Mouse (Mus musculus) cerebellum, postnatal 25 days (tissue): ENCODE measurements around the gene Grb14.

ENCODE experiments used
- DNase-seq, 2 experiments: peaks; one replicate each; pipeline ENCODE4 v3.0.0; 2021; ENCODE audit warnings: mixed read lengths in 2 of 2

Grb14 gene

DNA sequence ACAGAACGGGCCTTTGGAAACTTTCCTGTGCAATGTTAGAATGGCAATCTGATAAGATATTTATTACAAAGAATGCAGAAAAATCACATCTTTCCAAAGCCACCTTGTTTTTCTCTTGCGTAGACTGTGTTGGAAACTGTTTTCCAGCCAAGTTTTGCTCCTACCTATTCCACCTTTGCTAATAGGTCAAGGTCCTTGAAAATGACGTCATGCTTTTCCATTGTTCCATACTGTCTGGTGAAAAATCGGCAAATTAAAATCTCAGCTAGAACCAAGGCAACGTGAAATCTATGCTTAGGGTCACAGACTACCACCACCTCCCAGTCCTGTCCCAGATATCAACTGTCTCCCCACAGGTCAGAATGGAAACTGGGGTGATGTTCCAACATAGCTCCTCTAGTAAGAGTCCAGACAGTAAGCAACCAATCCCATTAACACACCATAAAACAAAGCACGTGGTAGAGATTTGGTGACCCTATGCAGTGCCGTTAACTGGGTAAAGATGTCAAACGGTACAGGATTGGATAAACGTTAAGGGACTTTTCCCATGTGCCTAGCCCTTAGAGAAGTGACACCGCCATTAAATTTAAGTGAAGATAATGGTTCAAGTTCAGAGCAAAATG, 50.9 kb downstream of the Grb14 start:
- DNase-seq: no peak

DNA sequence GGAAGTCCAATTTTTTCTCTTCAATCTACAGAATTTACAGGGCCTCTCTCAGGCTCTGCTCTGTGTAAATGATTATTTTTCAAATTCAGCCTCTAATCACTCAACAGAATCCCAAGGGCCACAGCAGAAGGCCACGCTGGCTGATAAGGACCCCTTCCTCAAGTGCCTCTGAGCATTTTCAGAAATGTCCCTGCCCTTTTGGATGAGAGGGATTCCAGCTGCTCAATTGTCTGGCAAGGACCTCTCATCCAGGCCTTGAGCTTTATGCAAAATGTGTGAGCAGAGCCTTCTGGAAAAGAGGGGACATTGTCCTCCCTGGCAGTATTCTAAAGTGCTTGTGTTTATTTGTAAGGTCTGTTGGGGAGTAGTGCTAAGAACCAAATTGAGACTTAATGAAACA, 51.7 kb downstream of the Grb14 start:
- no peak for DNase-seq

DNA sequence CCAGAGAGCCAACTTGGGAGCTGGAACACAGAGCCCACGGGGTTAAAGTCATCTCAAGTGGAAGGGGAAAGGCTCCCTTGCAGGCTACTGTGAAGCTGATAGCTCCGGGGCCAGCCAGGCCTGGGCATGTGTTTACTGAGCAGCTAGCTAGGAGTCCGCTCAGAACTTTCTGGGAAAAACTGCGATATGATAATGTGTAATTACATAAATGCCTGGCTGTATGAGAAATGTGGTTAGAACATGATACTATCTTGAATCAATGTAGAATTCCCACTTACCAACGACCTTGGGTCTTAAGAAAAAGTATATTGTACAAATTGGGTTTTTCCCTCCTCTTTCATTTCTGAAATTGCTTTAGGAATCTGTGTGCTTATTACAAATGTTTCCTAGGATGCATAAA, 53.0 kb downstream of the Grb14 start:
- DNase-seq: no peak

DNA sequence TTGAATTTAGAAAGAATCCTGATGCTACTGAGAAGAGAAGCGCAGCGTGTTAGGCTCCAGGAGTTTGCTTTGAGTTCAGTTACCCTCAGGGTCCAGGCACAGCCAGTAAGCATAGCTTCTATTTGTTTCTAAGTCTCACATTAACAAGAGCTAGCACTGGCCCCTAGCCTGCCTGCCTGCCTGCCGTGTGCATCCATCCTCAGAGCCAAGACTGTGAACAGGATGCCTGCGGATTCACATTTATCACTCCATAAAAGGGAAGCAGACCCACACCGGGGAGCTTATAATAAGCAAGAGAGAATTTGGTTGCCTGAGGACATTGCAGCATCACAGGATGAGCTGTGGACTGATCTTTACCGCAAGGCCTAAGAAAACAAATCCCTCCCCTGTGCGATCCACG, 53.8 kb downstream of the Grb14 start:
- peak in 1 of 2 experiments; percentile 11 for DNase-seq

DNA sequence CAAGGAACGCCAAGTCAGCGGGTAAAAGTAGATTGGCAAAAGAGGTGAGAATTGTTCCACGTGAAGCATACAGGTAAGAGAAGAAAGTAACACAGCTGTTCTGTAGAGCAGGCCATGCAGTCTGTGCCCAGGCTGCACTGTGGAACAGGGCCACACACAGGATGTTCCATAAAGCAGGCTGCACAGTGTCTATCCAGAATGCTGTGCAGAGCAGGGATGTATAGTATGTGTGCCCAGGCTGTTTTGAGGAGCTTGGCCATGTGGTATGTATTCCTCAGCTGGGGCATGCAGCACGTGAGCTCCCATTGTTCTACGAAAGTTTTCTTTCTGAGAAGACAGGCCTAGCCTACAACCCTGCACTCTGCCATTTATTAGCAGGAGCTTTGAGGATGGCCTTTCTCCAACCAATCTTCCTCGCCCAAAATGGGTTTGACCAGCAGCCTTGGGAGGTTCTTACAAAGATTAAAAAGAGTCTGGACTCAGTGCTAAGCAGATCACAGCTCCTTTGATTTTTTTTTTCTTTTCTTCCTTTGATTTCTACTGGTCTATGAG, 57.8 kb downstream of the Grb14 start:
- peak in 1 of 2 experiments; percentile 7 for DNase-seq

DNA sequence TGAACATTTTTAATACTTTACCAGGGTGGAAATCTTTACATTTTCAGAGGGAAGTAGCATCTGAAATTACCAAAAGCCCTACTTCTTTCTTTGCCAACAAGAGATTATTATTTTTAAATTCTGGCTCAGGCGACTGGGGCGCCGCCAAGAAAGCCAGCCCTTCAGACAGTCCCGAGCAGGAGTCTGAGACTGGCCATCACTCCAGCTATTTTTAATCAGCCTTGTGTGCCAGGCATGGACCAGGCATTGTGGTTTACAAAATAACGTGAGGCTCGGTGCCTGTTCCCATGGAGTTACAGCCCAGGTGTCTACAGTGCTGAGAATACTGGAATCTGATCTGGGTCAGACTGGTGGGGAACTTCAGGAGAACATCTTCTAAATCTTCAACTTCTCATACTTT, 58.5 kb downstream of the Grb14 start:
- DNase-seq: peak; percentile 61 to 76

DNA sequence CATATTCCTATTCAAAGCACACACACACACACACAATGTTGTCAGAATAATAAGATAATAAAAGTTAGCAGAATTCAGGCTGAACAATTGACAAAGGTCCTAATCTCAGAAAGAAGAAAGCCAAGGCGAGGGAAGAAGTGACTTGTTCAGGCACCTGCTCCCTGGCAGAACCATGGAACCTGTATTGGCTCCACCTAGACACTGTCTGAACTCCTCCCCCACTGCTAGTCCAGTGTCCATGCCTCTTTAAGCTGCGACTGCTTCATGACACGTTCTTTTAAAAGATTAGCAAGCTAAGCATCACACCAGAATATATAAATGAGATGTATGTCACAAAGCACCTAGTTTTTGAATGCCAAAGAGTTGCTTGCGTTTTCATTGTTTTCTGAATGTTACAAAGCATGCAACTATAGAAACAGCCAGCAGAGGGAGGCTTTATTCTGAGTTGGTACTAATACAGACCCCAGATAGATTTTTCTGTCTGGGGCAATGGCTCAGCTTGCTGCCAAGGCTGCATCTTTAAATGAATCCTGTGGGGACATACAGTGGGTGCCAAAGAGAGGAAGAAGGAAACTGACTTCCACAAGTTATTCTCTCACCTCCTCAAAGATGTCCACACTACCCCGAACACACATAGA, 59.4 kb downstream of the Grb14 start:
- DNase-seq: peak in 1 of 2 experiments; percentile 49

DNA sequence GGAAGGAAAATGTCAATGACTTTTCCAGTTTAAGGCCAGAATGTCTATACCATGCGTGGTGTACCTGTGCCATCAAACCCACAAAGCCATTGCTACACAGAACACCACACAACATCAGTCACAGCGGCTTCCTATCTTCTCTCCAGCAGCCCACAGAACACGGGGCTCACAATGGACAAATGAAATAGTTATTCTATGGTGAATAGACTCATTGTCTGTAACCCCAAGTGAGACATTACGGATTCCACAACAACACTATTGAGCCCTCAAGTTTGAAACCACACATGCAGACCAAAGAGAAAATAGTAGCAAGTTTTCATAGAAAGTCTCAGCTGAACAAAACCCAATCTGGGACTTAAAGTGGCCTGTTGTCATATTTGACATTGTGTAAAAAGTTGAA, 62.6 kb downstream of the Grb14 start:
- DNase-seq: no peak

DNA sequence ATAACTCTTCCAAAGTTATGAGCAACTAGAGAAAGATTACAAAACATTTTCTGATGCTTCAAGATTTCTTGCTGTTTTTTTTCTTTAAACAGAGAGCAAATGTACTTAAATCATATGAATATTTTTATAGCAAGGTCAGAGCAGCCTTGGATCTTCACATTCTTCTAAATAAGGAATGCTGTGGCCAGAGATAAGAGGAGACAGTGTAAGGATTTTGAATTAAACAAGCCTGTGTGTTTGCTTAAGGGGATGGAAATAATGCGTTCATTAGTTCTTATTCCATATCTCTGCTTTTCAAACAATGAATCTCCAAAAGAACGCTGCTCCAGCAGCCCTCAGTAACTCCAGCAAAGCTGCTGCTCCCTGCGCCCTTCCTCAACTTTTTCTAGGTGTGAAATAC, 63.4 kb downstream of the Grb14 start:
- DNase-seq: no peak

DNA sequence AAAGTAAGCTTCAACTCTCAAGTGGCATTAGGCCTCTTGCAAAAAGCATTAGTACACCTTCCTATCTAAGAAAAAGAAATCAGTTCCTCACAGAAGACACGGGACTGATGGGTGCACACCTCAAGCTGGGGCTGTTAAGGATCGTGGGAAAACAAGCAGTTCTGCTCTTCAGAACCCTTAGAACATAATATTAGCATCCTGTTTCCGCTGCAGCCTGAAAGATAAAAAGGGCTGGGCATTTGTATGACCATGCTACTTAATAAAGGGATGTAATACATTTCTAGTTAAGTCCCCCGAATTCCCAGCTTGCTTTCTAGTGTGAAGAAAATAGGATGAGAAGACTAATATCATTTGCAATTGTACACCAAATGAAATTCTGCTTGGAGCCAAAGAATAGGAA, 65.1 kb downstream of the Grb14 start:
- no peak for DNase-seq

DNA sequence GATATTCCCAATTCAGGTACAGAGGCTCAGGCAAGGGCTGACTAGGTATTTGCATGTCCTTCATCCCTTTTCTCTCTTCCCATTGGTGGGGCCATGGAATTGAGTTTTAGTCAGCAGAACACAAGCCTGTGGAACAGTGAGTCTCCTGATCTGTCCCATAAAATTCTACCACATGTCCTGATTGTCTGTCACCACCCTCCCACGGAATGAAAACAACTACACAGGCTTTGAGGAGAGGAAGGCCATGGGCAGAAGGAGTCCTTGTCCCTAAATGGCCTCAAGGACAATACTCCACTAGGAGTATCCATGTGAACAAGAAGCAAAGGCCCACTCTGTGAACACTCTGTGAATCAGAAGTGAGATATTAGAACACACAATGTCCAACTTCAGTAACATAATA, 69.3 kb downstream of the Grb14 start:
- no peak for DNase-seq

DNA sequence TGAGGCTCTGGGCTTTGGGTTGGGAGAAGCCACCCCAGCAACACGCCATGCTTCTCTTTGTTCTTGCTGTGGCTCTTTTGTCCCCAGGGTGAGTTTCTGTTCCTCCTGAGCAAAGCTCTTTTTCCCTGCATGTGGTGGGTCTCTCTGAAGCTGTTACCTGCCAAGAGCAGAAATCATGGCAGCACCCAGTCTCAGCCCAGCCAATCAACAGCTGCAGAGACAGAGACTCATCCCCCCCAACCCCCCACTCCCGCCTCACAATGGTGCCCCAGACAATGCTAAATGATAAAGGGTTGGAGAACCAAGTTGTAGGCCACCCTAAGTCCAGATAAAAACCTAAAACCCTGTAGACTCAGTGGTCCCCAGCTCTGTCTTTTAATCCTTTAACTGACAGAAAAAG, 75.6 kb downstream of the Grb14 start:
- no peak for DNase-seq

DNA sequence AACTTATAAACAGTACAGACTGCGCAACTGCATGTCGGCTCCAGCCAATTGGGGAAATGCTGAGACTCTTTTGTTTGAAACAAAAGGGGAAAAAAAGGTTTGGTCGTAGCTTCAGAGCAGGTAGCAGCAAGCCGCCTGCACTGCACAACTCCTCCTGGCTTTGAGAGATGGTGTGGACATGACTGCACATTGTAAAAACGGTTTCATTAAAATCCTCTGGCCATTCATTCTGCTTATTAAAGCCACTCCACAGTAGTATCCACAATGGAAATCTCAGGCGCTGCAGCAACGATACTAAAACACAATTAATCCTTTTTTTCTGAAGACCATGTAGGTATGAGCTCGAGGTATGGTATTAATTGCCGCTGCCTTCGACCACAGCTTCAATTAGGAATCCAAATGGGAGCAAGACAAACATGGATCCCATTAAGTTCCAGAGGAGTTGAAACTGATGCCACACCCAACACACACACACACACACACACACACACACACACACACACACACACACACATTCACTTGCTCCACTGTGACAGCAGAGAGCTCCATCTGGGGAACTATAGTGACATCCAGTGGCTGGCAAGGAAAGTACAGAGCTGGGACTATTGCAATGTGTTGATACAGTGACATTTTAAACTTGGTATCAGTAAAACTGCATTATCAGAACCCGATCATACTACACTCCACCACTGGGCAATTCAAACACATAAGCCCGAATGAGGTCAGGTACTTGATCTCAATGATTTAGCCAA, 76.2 kb downstream of the Grb14 start:
- DNase-seq: peak in 1 of 2 experiments; percentile 33

DNA sequence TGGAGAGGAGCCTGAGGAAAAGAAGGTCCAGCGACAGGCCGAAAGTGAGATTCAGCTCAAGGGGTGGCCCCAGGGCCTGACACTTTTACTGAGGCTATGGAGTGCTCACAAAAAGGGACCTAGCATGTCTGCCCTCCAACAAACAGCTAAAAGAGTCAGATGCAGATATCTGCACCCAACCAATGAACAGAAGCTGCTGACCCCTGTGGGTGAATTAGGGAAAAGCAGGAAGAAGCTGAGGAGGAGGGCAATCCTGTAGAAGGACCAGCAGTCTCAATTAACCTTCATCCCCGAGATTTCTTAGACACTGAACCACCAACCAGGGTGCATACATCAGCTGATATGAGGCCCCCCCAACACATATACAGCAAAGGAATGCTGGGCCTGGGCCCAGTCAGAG, 77.3 kb downstream of the Grb14 start:
- no peak for DNase-seq

DNA sequence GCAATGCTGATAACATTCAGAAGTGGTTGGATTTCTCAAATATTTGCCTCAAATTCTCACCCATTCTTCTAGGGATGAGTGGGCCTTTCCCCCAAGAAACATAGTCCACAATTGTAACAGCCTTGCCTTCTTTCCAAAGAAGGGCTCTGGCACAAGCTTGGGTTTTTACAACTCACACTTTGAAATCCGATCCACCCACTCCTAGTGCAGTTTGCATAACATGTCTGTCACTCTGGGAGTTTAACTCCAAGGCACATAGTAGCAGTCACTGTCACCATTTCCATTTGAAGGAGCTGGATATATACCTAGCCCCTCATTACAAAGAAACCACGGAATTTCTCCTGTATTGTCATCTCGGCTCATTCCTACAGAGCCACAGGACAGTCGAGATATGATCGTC, 103.9 kb downstream of the Grb14 start:
- DNase-seq: no peak

DNA sequence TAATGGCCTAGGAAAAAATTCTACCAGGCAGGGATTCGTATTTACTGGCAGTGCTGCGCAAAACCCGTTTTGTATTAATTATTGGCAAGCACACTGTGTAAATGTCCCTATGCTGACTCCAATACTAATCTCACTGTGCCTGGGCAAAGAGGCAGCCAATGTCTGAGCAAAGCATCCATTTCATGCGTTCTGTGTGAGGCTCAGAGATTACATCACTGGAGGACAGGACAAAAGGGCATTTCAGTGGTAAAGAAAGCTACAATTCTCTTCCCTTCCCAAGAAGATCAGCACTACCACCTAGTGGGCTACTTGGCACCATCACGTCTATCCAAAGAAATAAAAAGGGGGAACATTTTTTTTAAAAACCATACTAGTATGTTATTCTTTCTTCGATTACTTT, 109.3 kb downstream of the Grb14 start:
- DNase-seq: peak in 1 of 2 experiments; percentile 4

DNA sequence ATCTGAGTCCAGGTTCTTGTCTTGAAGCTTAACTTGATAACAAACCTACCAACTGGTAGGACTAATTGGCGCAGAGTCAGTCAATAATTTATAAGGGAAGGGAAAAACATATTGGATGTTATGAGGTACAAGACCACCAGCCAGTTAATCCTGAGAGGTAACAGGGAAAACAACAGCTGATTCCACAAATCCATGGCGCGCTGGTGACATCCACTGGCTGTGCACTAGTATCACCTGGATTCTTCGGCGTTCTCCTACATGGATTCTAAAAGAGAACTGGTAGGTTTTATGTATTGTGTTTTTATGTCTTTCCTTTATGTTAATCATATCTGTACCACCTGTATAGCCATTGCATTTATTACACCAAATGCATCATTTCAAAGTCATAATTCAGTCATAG, 119.9 kb downstream of the Grb14 start:
- peak in 1 of 2 experiments; percentile 9 for DNase-seq

DNA sequence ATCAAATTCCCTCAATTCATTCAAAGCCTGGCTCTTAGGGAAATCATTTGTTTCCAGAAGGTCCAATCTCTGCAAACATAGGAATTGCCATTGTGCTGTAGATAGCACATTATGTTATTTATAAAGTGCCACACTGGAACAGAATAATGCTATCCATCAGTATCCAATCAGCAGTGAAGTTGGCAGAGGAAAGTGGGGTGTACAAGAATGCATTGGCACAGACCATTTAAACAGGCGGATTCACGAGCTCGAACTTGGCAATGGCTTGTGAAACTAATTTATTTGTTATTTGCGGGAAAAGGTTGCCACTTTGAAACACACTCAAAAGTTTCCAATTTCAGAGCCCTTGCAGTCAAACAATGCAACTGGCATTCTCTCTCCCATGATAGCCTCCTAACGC, 126.9 kb downstream of the Grb14 start:
- DNase-seq: no peak

DNA sequence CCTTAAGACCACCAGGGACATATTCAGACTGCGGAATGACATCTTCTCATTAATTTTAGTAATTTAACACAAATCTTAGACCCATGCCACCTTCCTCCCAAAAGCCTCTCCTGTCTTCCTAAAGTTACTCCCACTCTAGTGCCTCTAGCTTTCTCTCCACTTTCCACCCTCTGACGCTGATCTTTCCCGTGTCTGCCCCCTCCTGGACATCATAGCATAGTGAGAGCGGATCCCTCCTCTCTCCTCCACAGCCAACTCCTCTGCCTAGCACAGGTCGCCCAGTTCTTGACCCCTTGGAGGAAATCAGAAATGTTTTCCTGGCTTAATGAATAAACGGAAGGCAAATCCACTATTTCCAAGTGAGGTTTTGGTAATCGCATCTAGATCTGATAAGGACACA, 131.6 kb downstream of the Grb14 start:
- no peak for DNase-seq

DNA sequence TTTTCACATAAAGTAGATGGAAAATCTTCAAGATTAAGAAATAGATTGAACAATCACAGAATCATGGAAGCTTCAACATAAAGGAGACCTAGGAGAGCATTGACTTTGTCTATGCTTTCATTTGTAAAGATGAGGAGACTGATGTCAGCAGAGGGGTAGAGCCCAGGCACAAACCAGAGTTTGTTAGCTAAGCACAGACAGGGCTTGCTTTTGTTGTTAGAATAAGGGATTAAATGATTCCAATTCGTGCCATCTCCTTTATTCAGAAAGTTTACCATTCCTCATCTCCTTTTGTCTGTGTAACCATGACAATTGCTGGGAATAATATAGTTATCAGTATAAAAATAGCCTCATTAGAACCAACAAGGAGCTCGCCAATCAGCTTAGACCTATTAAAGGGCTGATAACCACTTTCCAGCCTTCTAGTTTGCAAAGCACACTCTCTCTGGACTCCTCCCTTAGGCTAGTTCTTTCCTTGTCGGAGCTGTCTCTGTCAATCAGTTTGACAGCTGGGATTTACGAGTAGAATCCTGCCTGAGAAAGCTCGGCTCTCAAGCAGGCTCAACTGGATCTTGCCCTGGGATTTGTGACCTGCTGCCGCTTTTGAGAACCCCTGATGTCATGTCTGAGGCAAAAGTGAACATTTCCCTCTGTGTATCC, 137.6 kb downstream of the Grb14 start:
- DNase-seq: no peak

DNA sequence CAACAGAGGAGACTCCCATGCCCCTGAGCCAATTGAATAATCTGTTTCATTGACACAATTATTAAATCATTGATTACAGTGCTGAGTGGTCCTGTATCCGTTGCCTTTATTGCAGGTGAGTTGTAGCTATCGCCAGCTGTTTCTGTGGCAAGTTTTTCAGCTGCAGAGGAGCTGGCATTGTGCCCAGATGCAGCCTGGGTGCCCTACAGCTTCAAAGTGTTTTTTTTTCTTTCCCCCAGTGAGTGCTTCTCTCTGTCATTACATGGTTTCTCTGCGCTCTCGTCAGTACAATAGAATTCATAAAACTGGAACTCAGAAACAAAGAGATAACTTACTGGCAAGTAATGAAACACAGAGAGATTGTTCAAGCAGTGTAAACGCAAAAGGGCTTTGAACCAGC, 139.1 kb downstream of the Grb14 start:
- peak in 1 of 2 experiments; percentile 6 for DNase-seq

DNA sequence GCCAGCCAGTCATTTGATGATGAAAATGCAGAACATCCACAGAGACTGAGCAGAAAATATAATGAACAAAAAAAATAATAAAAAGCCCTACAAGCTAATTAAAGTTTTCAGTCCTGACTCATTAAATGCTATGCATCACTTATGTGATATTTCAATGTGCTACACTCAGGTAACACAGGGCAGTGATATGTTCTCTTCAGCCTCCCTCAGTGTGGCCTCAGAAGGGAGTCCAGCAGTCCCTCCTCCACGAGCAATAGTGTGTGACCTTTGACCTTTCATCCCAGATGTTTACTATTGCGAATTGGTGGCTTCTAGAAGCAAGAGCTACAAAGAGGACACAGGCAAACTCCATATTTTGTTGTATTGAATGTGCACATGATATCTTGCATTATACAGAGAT, 146.5 kb downstream of the Grb14 start:
- DNase-seq: no peak
